Mouse (Mus musculus) macrophage (primary cell): ENCODE data around the gene Pitpnm1. TPM values are rescaled to one million over a fixed set of nuclear protein-coding genes. Genes with fewer than 3 reads are reported as not detected.
"Not testable (repeated sequence)": the region's sequence is repeated elsewhere in the genome, so short reads cannot be mapped to it uniquely, and the experiment has no call there.

Experiments
- H3K27ac ChIP-seq: fragments of 350-480 bp; formaldehyde crosslinking; 2 replicates; pipeline ENCODE4 v1.9.0; 2021
- H3K36me3 ChIP-seq: fragments of 350-480 bp; formaldehyde crosslinking; 2 replicates; pipeline ENCODE4 v1.9.0; 2021; ENCODE audit errors: inconsistent target
- H3K4me3 ChIP-seq: fragments of 350-480 bp; formaldehyde crosslinking; 2 replicates; pipeline ENCODE4 v1.9.0; 2021; ENCODE audit errors: inconsistent target
- H3K79me2 ChIP-seq: fragments of 350-480 bp; formaldehyde crosslinking; 2 replicates; pipeline ENCODE4 v1.9.0; 2021; ENCODE audit errors: inconsistent target
- WGBS: methylation state at CpG from one replicate; pipeline ENCODE4 v1.1.7; 2026; ENCODE audit warnings: inconsistent platforms; ENCODE audit not compliant: missing documents; 5-methylcytosine and 5-hydroxymethylcytosine counted together
- polyA plus RNA-seq: library from polyadenylated mRNA; stranded (reverse); fragments of 250-400 nt; gene quantifications from 3 replicates; pipeline ENCODE4 v1.2.4, GENCODE M21; 2018; ENCODE audit warnings: inconsistent platforms

The Pitpnm1 gene
- polyA plus RNA-seq, 1 experiment from 2014 or later = 14.2 TPM

- 95% methylated on average over 7 of the region's 8 CpGs for WGBS
- not testable (repeated sequence) for H3K27ac ChIP-seq, H3K4me3 ChIP-seq, H3K79me2 ChIP-seq, H3K36me3 ChIP-seq
Observed at GRCm38 (mm10) chr19:4060044-4060898, 39.5 kb upstream of the Pitpnm1 start.

GRCm38 (mm10) chr19:4060899-4061465 lies 38.8 kb upstream of the Pitpnm1 start:
- Histone ChIP-seq H3K27ac (no peak overlapping the region), H3K79me2 (no peaks in the 10 kb centered on the region), H3K4me3 (no peak overlapping the region), H3K36me3 (no peaks in the 10 kb centered on the region)
- WGBS = 100% methylated on average over 4 of the region's 6 CpGs

GRCm38 (mm10) chr19:4063357-4063756 lies 36.4 kb upstream of the Pitpnm1 start:
- not testable (repeated sequence) for H3K27ac ChIP-seq, H3K4me3 ChIP-seq, H3K36me3 ChIP-seq, H3K79me2 ChIP-seq
- WGBS = no CpG with 5 or more reads among the region's 4 CpGs

GRCm38 (mm10) chr19:4064501-4064900 lies 35.3 kb upstream of the Pitpnm1 start:
- H3K79me2 ChIP-seq, H3K4me3 ChIP-seq, H3K36me3 ChIP-seq, H3K27ac ChIP-seq: not testable (repeated sequence)
- no CpG with 5 or more reads among the region's 11 CpGs for WGBS

GRCm38 (mm10) chr19:4066280-4066679 lies 33.5 kb upstream of the Pitpnm1 start:
- Histone ChIP-seq H3K79me2 (no peaks in the 10 kb centered on the region), H3K27ac (no peak overlapping the region), H3K4me3 (no peak overlapping the region), H3K36me3 (no peaks in the 10 kb centered on the region)
- 60% methylated on average over 5 of the region's 6 CpGs for WGBS

GRCm38 (mm10) chr19:4066877-4067276 lies 32.9 kb upstream of the Pitpnm1 start:
- Histone ChIP-seq H3K79me2 (no peaks in the 10 kb centered on the region), H3K27ac (no peak overlapping the region)

GRCm38 (mm10) chr19:4068242-4068641 lies 31.6 kb upstream of the Pitpnm1 start:
- H3K4me3 ChIP-seq, H3K27ac ChIP-seq, H3K36me3 ChIP-seq, H3K79me2 ChIP-seq: not testable (repeated sequence)
- WGBS = 94% methylated on average over 2 of the region's 2 CpGs

More at GRCm38 (mm10) chr19:4066877-4067276, 32.9 kb upstream of the Pitpnm1 start:
- H3K36me3 ChIP-seq = no peaks in the 10 kb centered on the region
- no peak overlapping the region for H3K4me3 ChIP-seq

GRCm38 (mm10) chr19:4068717-4069410 lies 30.9 kb upstream of the Pitpnm1 start:
- no peaks in the 10 kb centered on the region for H3K79me2 ChIP-seq
- 86% methylated on average over 15 of the region's 15 CpGs for WGBS
- no peak overlapping the region for H3K27ac ChIP-seq
- H3K36me3 ChIP-seq = no peaks in the 10 kb centered on the region
- no peak overlapping the region for H3K4me3 ChIP-seq

- no peaks in the 10 kb centered on the region for H3K79me2 ChIP-seq
- WGBS = 86% methylated on average over 15 of the region's 15 CpGs
- no peaks in the 10 kb centered on the region for H3K36me3 ChIP-seq
- no peak overlapping the region for H3K4me3 ChIP-seq
- no peak overlapping the region for H3K27ac ChIP-seq
Observed at GRCm38 (mm10) chr19:4070311-4070710, 29.5 kb upstream of the Pitpnm1 start.

GRCm38 (mm10) chr19:4070756-4071155 lies 29.0 kb upstream of the Pitpnm1 start:
- Histone ChIP-seq H3K27ac (no peak overlapping the region), H3K79me2 (no peaks in the 10 kb centered on the region), H3K36me3 (no peaks in the 10 kb centered on the region), H3K4me3 (no peak overlapping the region)
- 10% methylated on average over 8 of the region's 8 CpGs for WGBS

GRCm38 (mm10) chr19:4071406-4071805 lies 28.4 kb upstream of the Pitpnm1 start:
- no peaks in the 10 kb centered on the region for H3K36me3 ChIP-seq
- no peak overlapping the region for H3K27ac ChIP-seq
- WGBS = 95% methylated on average over 6 of the region's 6 CpGs
- H3K79me2 ChIP-seq = no peaks in the 10 kb centered on the region
- no peak overlapping the region for H3K4me3 ChIP-seq

GRCm38 (mm10) chr19:4072706-4073424 lies 26.9 kb upstream of the Pitpnm1 start:
- no peak overlapping the region for H3K27ac ChIP-seq
- no peak overlapping the region for H3K4me3 ChIP-seq
- 95% methylated on average over 5 of the region's 6 CpGs for WGBS

GRCm38 (mm10) chr19:4075531-4075930 lies 24.3 kb upstream of the Pitpnm1 start:
- Histone ChIP-seq H3K4me3 (no peak overlapping the region), H3K27ac (no peak overlapping the region)
- 100% methylated on average over 1 of the region's 1 CpGs for WGBS

More at GRCm38 (mm10) chr19:4072706-4073424, 26.9 kb upstream of the Pitpnm1 start:
- Histone ChIP-seq H3K79me2 (no peaks in the 10 kb centered on the region), H3K36me3 (no peaks in the 10 kb centered on the region)

GRCm38 (mm10) chr19:4079594-4079993 lies 20.2 kb upstream of the Pitpnm1 start:
- no peak overlapping the region for H3K4me3 ChIP-seq
- no peaks in the 10 kb centered on the region for H3K36me3 ChIP-seq
- no peak overlapping the region for H3K27ac ChIP-seq
- 94% methylated on average over 1 of the region's 1 CpGs for WGBS
- no peaks in the 10 kb centered on the region for H3K79me2 ChIP-seq

More at GRCm38 (mm10) chr19:4075531-4075930, 24.3 kb upstream of the Pitpnm1 start:
- H3K79me2 ChIP-seq = no peaks in the 10 kb centered on the region
- H3K36me3 ChIP-seq = no peaks in the 10 kb centered on the region
